Mouse (Mus musculus) megakaryocyte-erythroid progenitor cell, adult 5-6 weeks (primary cell): ENCODE results near the gene Usp49. TPM values are rescaled to one million over a fixed set of nuclear protein-coding genes. Genes with fewer than 3 reads are reported as not detected.
"Not testable (repeated sequence)": the region's sequence is repeated elsewhere in the genome, so short reads cannot be mapped to it uniquely, and the experiment has no call there.

Source experiments
- ATAC-seq: replicated peaks from 2 replicates; pipeline ENCODE4 v1.8.0; 2016; ENCODE audit warnings: mild to moderate bottlenecking, inconsistent platforms; ENCODE audit not compliant: severe bottlenecking, poor library complexity, low FRiP score, low TSS enrichment
- total RNA-seq, 2 experiments: library from RNA; stranded (forward) in 1 of 2; stranded (reverse) in 1 of 2; fragments of 200-1000, 215-1000 nt in 1 of 2; fragments of >200 nt in 1 of 2; fragmentation: Nextera tagmentation in 1 of 2; gene quantifications; 2 replicates each; pipeline ENCODE4 v1.2.3; 2014 to 2017

The Usp49 gene
- total RNA-seq (2014; fragmentation: Nextera tagmentation) (13.9 and 21.0 TPM in 2 replicates), total RNA-seq (2017) (7.8 and 13.2 TPM in 2 replicates)

- ATAC-seq = no peak
Observed at GRCm38 (mm10) chr17:47630678-47631065, at the start of gene Usp49. Gene Usp49, plus strand, starts transcription at chr17:47630690.

GRCm38 (mm10) chr17:47580962-47581361, 49.5 kb upstream of the Usp49 start:
- no peak for ATAC-seq

DNA sequence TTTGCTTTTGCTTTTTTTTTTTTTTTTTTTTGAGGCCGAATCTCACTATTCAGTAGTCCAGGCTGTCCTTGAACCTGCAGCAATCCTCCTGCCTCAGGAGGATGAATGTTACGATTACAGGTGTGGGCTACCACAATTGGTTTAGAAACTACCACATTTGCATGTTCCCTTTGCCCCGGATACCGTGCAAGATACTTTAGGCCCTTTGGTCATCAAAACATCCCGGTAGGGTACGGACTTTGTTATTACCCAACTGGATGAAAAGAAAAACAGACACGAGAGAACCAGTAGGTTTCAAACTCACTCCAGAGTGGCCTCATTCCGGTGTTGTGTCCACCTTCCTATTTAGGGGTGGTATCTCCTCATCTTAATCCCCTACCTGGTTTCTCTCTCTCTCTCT, 42.0 kb upstream of the Usp49 start:
- ATAC-seq = no peak

GRCm38 (mm10) chr17:47591073-47591472, 39.4 kb upstream of the Usp49 start:
- ATAC-seq = no peak

DNA sequence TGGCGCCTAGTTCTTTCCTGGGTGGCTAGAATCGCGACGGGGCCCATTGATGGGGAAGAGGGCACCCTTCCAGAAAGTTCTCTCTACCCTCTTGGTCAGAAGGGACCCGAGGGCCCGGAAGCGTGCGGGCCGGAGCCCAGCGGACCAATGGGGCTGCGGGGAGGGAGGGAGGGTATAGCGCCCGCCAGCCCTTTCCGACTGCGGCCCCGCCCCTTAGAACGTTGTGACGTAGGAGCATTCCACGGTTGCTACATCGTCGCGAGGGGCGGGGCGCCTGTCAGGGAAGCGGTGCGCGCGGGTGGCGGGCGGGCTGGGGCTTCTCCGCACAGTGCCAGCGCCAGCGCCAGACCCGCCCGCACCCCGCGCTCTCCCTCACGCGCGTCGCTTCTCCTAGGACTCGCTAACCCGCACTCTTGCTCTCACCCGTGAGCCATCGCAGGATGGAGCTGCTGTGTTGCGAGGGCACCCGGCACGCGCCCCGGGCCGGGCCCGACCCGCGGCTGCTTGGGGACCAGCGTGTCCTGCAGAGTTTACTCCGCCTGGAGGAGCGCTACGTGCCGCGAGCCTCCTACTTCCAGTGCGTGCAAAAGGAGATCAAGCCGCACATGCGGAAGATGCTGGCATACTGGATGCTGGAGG, 37.2 kb upstream of the Usp49 start:
- ATAC-seq = peak; percentile 54

- no peak for ATAC-seq
Observed at GRCm38 (mm10) chr17:47593854-47594182, 36.7 kb upstream of the Usp49 start.

DNA sequence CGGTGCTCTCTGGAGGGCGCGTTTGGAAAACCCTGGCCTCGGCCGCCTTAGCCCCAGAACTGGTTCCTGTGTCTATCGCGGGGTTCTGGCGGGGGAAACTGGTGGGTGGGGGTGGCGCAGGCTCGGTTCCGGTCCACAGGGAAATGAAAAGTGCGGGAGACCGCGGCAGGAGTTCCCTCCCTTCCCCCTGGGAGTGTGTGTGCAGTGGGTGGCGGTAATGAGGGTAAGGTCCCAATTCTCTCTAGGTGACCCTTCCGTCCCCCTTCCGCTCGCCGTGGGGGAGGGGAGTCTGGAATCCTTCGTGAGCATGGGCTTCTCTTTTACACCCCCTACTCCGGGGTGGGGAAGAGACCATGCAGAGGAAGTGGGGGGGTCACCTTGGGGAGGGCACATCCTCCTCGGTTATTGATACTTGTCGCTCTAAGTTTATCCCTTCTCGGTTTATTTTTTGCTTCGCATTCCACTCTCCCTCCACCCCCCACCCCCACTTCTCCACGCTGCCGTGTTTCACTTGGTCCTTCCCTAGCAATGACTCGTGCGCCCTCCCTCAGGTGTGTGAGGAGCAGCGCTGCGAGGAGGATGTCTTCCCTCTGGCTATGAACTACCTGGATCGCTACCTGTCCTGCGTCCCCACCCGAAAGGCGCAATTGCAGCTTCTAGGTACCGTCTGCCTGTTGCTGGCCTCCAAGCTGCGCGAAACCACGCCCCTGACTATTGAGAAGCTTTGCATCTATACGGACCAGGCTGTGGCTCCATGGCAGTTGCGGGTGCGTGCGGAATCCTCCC, 36.1 kb upstream of the Usp49 start:
- no peak for ATAC-seq

- ATAC-seq = no peak
Observed at GRCm38 (mm10) chr17:47594969-47595247, 35.6 kb upstream of the Usp49 start.

DNA sequence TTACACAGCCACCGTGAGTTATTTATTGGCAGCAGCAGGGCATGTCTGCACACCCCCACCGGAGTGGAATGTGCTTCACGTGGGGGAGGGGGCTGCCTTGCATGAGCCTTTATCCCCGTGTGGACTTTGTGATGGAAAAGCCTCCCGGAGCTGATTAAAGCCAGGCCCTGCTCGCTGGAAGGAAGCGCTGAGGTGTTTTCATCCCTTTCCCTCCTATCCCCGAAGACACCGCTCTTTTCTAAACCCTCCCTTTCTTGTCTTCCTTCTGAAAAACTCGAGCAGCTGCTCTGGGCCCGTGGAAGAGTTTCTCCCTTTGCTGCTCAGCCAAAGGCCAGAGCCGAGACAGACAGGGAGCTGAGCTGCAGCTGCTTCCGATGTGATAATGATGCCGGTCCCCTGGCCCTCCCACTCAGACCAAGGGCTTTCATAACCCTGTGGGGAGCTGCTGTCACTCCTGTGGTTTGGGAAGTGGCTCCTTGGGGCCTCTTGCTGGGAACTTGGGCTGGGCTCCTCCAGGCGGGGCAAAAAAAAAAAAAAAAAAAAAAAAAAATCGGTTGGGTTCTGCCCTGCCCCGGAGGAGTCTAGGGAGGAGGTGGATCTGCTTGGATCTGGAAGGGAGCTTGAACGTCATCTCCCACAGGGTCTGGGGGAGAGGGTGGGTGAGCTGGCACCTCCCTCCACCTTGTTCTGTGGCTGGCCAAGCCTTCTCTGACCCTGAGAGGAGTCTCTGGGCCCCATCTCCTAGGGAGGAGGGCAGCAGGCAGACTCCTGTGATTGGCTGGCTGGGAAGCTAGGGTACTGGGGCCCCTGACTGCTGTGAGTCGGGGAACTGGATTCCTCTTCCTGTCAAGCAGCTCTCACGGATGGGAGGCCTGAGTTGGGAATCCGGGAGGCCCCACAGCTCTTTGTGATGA, 35.0 kb upstream of the Usp49 start:
- ATAC-seq = peak; percentile 36

DNA sequence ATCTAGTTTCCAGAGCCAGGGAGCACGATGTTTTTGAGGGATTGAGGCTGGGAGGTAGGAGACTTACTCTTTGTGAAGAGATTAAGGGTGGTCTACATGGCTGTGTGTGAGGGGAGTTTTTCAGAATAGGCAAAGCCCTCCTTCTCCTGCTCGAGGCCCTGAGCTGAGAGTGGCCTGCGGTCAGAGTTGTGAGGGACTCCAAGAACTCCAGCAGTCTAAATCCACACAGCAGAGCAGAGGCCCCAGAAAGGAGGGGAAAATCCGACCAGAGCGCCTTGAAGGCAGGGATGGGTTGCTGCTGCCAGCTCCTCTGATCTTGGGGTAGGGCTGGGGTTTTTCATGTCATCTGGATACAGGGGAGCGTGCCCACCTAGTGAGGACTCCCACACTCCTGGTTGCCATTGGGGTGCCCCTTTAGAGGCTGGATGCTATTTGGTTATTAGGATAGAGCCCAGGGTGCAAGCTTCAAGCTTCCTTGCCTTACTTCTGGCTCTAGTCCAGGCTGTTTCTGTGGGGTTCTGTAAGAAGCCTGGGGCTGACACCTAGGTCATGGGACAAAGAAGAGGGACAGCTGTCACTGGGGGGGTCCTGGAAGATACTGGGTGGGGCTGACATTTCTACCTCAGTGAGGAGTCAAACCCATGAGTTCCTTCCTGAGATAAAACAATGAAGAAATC, 34.2 kb upstream of the Usp49 start:
- ATAC-seq = no peak

DNA sequence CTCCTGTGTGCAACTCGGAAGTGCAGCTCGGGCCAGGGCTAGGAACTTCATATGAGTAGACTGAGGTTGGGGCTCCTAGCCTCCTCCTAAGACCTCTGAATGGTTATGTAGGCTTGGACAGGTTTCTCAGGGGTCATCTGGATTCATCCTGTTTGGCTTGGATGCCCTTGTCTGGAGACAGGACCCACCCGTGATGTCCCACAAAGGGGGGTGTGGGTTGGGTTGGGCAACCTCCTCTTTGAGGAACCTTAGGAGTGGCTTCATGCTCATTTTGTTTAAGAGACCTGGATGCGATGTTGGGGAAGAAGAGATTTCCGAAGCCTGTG, 33.7 kb upstream of the Usp49 start:
- ATAC-seq = no peak

DNA sequence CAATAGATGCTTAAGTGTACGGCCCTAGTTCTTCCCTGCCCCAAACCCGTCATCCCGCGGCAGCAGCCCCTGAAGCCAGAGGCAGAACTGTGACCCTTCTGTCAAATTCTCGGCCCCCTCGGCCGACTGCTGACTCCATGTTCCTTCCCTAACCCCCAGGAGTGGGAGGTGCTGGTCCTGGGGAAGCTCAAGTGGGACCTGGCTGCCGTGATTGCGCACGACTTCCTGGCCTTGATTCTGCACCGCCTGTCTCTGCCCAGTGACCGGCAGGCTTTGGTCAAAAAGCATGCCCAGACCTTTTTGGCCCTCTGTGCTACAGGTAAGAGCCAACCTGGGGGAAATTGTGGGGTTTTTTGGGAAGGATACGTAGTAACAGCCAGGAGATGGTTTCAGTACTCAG, 33.2 kb upstream of the Usp49 start:
- ATAC-seq = no peak

DNA sequence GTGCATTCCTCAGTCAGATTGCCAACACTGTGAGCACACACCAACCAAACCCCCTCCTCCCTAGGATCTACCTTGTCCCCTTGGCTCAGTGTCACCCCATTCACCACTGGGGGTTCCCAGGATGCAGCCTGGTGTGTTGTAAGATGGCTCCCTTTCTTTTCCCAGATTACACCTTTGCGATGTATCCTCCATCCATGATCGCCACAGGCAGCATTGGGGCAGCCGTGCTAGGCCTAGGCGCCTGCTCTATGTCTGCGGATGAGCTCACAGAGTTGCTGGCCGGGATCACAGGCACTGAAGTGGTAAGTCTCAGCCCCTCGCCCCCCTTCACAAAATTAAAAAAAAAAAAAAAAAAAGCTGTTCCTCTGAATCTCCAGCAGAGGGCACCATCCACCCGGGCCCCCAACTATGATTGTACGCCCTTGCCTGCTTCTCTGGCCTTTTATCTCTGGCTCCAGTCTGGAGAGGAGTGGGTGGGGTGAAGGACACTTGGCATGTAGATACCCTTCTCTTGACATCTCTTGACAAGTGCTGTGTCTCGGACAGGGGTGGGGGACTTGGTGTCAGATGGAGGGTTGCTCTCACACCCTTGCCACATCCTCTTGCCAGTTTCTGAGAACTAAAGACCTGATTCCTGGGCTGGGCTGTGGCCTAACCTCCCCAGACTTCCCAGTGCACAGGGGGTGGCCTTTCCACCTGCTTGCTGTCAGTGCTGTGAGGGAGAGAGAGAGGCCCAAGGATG, 32.5 kb upstream of the Usp49 start:
- peak; percentile 72 for ATAC-seq

DNA sequence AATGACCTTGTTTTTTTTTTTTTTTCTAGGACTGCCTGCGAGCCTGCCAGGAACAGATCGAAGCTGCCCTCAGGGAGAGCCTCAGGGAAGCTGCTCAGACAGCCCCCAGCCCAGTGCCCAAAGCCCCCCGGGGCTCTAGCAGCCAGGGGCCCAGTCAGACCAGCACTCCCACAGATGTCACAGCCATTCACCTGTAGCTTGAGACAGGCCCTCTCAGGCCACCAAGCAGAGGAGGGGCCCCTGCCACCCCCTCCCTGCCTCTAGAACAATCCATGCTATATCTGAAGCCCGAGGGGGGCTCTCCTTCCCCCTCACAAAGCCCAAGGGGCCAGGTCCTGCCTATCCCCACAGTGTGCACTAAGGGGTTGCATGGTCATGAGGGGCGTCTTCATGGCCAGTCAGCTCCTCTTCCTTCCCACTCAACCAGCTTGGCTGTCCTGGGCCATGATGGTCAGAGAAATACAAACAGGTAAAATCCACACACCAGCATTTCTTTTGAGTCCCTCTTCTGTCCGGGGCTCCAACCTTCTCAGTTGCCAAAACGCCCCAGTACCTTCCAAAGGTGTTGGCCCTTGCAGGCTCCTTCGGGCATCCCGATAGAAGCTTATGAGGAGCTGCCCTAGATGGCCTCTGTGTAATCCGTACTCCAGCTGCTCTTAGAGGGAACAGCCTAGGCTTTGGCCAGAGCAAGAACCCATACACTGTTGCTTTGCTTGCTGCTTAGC, 31.7 kb upstream of the Usp49 start:
- not testable (repeated sequence) for ATAC-seq

DNA sequence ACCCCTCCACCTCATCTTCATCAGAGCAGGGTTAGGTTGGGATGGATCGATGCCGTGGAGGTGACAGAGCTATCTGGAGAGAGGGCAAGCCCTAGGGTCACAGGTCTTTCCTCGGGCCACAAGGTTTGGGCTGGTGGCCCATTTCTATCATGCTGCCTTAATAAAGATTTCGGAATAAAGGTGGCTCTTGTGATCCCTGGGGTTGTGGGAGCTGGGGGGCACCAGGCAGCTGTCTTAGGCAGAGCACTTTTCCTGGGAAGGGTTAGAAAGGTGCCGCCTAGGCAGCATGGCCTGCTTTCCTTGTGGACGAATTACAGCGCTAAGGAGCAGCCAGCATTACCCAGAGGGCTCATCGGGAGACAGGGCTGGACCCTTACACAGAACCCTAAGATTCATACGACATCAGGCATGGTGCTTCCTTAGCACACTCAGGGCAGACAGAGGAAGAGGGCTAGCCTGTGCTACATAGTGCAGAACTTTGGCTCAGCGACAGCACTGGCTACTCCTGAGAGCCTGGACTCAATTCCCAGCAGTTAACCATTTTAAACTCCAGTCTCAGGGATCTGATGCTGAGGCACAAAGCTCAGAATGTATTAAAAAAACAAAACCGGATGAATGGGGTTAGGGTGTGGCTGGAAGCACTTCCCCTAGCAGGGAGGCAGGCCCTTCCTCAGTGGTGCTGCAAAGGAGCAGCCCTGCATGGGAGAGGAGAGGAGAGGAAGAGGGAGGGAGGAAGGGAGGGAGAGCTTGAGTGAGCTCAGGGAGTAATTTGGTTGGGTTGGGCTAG, 30.8 kb upstream of the Usp49 start:
- ATAC-seq = no peak

DNA sequence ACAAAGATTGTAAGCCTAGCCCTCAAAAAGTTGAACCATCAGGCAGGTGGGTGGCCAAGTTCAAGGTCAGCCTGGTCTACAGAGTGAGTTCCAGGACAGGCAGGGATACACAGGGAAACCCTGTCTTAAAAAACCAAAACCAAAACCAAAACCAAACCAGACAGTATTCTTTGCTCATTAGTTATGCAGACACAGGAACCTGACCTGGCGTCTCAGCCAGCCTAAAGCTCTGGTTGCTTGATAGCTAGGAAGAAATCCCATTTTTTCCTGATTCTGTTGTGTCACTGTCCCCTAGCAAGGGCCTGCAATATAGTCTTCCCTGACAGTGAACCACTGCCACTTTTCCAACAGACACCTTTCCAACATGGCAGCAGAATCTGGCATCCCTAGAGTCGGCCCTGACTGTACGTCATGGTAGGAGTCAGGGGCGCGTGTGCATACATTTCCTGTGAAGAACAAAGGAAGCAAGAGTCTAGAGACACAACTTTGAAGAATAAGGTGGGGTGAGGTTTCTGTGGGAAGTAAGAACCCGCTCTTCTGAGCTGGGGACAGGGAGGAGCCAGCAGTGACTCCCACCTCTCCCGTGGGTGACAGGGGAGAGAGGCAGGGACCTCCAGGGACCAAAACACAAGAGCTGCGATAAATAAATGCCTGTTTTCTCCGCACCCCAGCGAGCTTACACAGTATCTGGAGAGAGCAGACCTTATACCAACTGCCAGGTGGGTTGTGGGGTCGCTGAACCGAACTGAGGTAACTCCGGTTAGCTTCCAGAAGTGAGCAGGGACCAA, 29.7 kb upstream of the Usp49 start:
- no peak for ATAC-seq

DNA sequence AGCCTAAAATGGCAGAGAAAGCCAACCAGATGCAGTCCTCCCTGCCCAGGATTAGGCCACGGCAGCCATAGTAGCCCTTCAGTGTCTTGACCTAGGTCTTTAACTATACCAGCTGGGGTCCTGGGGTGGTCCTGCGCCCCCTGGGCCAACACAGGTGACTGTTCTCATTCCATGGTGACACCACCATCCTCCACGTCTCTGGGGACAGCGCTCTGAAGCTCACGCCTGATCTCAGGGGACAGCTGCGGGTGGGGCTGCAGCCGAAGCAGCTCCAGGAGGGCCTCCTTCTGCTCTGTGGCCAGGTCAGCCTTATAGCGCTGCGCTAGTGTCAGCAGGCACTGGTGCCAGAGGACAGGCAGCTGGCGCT, 29.1 kb upstream of the Usp49 start:
- no peak for ATAC-seq
